Mouse (Mus musculus) thymus, postnatal 14 days (tissue): Measurements from ENCODE around the gene Plekha5.

Experiments
- DNase-seq: peaks from one replicate; pipeline ENCODE4 v3.0.0; 2021

Gene Plekha5

DNA sequence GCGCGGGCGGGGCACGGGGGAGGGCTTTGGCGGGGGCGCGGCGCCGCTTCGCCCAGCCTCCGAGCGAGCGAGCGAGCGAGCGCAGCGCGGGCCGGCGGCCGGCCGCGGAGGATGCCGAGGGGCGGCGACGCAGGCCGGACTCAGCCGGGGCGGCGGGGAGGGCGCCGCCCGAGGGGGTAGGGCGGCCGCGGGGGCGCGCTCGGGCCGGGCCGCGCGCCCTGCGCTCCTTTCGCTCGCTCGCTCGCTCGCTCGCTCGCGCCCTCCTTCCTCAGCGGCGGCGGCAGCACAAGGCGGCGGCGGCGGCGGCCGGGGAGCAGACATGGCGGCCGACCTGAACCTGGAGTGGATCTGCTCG is at the start of gene Plekha5:
Plekha5 (plus strand) TSS at position 209 of the 355 bp plus-strand sequence.
- peak; percentile 76 for DNase-seq

DNA sequence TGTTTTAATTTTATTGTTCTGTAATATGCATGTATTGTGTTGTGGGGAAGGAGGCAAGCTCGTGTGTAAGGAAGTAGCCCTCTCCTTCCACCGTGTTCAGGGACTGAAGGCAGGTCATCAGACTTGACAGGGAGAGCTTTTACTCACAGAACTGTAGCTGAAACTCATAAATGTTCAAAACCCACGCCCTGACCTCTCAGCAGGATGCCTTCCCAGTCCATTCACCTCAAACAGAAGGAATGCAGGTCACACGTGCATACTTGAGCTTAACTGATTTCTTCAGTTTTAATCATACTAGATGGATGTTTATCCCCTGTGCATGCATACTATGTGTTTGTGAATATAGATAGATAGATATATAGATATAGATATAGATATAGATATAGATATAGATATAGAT is 48.2 kb upstream of the Plekha5 start:
- no peak for DNase-seq

DNA sequence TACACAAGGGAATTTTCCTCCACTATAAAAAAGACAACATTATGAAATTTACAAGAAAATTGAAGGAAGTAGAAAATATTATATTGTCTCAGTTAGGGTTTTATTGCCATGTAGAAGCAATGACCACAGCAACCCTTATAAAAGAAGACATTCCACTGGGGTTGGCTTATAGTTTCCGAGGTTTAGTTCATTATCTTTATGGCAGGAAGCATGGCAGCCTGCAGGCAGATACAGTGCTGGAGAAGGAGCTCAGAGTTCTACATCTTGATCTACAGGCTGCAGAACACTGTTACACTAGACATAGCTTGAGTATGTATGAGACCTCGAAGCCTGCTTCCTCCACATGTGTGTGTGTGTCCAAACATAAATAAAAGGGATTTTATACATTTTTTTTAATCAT is 43.3 kb upstream of the Plekha5 start:
- no peak for DNase-seq

DNA sequence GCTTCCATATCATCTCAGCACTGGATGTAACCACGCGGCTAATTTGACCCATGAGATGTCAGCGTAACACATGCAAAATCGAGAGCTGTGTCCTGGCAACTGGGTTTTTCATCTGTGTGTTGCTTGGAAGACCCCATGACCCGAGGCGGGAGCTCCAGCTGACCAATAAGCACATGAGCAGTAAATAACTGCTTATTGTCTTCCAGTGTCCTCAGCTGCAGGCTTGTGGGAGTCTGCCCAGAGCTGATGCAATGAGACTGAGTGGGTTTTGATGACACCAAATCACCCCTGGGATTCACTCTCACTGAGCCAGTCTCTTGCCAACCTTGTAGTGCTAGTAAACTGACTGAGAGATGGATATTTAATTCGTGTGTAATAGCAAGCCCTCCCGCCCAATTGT is 42.7 kb upstream of the Plekha5 start:
- no peak for DNase-seq

DNA sequence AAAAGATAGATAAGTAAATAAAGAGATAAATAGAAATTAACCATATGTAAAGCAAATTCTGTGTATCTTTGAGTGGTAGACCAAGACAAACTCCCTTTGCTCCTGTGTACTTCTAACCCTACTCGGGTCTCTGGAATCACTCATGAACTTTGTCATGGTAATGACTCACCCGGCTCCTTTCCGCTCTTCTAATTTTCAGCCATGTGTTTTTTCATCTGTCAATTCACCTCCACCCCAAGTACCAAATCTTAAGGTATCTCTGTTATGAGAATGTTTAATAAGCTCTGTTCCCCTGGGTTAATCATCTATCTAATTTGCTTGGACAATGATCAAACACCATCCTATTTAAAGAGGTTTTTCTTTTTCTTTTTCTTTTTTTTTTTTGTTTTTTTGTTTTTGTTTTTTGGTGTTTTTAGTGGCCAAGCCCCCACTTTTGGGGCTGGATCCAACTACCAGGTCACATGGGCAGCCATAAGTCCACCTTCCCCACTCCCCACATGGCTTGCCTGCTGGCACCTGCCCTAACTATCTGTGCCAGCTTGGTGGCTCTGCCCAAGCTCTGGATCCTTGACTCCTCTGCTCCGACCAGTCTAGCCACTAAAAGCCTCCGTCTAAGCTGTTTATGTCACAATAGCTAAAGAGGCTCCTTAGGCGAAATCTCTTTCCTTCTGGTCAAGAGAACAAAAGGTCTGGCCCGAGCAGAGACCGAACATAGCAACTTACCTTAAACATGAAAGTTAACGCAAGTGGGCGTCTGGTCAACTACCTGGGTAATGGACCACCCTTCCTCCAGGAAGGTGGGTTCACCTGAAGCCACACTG is 40.1 kb upstream of the Plekha5 start:
- DNase-seq = no peak

DNA sequence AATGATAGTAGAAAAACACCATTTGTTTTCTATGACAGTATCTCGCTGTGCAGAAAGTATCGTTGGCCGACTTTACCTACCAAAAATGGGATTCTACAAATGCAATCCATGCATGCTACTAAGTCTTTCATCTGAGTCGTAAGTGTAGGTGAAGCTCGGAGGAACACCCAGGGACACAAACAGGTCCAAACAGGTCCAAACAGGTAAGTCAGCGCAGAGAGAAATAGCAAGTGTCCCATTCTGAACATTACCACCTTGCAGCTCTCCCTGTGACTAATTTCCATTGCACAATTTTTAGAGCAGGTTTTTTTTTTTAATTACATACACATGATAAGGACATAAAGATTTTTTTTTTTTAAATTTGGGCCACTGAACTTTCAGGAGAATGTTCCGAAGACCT is 27.2 kb upstream of the Plekha5 start:
- no peak for DNase-seq

DNA sequence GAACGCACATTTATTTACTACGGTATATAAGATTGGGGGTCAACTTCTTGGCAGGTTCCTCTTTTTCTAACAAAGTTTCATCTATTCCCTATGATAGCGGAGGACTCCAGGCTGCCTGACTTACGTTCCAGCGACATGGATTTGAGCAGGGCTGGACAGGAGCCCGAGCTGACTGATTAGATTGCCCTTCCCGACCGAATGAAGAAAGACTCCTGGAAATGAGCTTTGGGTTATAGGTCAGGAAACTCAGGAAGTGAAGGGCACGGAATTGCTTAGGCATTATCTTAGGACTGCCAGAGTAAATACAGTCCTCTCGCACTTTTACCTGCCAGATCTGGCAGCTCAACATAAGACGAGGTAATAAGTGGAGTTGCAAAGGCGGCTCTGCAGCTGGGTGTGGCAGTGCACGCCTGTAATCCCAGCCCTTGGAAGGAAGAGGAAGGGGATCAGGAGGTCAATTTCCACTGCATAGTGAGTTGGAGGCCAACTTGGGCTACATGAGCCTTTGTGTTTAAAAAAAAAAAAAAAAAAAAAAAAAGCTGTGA is 21.0 kb upstream of the Plekha5 start:
- no peak for DNase-seq

DNA sequence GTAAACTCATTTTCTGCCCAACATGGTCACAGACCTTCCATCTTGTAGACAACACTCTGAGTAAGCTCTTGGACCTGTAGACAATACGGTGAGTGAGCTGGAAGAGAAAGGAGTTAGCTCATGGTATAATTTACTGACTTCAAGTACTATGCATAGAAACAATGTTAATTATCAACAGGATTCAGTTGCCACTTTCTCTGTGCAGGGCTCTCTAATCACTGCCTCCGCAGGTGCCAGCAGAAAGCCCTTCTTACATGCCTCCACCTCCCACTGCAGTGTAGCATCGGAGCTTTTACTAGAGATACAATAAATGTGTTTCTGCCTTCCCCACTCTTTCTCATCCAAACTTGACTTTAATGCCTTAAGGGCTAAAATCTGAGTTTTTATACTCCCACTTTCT is 11.9 kb upstream of the Plekha5 start:
- DNase-seq = no peak

DNA sequence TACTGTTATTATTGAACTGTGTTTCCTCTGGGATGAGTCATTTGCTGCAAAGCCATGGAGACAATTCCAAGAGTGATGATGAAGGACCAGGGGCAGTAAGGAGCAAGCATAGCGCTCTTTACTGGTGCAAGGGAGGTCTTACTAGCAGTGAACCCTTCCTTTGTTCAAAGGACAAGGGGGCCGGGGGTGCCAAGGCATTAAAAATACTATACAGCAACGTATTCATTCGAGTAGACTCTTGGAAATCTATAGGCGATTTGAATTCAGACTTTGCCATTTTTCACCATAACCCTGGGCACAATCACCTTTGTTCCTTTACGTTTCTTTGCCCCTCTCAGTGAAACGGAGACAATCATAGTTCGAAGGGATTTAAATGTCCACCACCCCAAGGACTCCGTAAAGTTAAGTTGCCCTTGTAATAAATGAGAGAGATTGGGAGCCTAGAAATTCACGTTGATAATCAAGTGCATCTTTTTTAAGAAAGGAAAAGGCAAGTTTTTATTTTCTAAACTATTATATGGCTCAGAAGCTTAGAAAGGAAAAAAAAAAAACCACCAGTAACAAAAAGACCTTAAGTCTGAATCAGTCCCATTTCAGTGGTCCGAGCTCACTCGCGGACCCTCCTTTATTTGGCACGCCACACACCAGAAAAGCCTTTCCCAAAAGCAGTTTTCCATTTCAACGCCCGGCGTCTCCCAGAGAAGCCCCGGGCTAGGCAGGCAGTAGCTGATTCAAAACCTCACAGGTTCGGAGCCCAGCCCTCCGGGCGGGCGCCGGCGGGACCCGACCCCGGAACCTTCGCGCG is 611 bp upstream of the Plekha5 start:
- no peak for DNase-seq

DNA sequence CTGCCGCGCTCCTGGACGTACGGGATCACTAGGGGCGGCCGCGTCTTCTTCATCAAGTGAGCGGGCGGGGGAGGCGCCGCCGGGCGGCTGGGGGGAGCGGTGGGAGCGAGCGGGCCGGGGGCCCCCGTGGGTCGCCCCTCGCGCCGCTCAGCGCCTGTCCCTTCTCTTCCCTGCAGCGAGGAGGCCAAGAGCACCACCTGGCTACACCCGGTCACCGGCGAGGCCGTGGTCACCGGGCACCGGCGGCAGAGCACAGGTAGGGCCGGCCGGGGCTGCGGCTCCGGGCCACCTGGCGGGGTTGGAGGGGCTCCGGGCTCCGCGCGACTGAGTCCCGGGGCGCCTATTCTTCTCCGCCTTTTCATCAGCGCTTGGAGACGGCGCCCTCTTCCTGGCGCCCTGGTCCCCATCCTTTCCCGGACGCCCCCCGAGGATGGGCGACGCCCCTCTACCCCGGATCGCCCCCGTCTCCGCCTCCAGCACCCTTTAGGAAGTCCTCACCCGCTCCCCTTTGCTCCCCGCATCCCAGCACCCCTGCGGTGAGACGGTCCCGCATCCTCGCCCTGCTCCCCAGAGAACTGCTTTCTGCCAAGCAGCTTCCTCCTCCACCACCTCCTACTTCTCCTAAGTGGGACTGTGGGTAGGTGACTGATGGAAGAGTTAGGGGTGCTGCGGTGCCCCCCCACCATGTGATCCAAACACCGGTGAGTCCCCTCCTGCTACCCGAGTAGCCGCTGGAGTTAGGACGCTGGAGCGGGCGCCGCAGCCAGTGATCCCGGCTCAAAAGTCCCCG is 542 bp downstream of the Plekha5 start:
- DNase-seq = peak; percentile 63

DNA sequence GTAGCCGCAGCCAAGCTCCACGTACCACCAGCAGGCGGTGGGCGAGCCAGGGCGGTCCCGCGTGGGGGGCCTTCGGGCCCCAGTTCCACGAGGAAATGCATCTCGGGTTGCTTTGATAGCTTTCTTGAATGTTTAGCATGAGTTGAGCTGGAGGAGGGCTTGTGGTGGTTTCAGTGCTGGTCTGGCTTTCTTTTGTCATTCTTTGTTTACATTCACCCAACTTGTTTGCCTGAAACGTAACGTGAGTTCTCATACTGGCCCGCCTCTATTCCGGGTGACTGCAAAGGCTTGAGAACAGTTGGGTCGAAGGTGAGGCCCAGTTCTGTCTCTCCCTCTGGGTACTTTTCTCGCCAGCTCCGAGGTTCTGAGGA is 1.1 kb downstream of the Plekha5 start:
- peak; percentile 51 for DNase-seq

DNA sequence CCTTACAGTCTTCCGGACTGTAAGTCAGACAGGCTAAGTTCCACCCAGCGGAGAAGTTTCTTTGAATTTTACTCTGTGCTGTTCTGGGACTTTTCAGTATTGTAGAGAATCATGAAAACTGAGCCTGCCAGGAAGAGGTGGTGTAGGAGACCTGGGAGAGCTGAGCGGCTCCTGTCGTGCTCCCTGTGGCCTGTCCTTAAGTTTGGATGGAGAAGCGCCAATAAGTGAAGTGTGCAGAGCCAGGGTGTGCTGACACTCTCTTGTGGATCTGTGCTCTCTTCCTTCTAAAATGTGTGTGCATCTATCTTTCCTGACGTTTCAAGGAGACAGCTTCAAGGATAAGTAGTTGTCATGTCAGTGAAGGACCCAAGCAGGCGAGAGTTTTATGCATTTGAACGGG is 5.4 kb downstream of the Plekha5 start:
- DNase-seq = no peak

DNA sequence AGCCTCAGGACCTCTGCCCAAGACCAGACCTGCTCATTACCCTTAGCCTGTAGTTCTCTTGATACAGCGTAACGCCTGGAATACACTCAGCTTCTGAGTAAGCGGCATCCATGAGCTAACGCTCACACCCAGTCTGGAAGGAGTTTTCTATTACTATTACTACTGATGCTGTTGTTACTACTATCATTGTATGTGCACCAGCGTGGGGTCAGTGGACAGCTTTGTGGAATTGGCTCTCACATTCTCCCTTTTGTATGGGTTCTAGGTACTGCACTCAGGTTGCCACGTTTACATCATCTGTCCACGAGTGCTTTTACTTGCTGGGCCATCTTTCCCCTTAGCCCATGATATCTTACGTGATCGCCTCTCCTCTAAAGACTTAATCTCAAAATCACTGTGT is 8.5 kb downstream of the Plekha5 start:
- no peak for DNase-seq

DNA sequence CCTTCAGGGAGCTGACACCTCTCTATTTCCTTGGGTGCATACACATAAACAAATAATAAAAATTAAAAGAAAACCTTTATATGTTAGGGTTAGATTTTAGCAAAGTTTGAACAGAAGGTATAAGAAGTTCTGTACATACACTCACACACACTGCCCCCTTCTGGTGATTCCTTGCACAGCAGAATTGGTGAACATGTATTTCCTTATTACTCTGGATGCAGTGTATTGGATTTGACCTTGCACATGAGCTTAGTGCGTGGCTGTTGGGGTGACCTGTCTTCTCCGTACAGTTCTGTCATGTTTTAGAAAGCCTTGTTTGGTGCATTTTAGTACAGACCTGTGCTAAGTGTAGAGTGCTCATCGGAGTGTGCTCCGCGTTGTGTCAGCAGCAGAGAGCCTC is 19.5 kb downstream of the Plekha5 start:
- peak; percentile 57 for DNase-seq

DNA sequence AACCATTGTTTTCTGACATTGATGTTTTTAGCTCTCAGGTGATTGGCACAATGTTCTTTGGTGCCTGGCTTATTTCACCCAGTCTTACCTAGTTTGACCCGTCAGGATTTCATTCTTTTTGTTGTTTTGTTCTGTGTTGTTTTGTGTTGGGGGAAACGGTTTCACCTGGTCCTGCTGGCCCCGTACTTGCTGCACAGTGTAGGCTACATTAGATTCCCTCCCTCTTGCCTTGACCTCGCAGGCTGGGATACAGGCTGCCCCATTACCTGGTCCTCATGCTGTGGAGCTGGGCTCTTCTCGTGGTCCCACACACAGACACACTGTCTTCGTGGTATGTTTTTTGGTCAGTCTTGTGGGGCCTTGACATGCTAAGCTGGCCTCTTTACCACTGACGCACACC is 20.3 kb downstream of the Plekha5 start:
- DNase-seq = no peak

DNA sequence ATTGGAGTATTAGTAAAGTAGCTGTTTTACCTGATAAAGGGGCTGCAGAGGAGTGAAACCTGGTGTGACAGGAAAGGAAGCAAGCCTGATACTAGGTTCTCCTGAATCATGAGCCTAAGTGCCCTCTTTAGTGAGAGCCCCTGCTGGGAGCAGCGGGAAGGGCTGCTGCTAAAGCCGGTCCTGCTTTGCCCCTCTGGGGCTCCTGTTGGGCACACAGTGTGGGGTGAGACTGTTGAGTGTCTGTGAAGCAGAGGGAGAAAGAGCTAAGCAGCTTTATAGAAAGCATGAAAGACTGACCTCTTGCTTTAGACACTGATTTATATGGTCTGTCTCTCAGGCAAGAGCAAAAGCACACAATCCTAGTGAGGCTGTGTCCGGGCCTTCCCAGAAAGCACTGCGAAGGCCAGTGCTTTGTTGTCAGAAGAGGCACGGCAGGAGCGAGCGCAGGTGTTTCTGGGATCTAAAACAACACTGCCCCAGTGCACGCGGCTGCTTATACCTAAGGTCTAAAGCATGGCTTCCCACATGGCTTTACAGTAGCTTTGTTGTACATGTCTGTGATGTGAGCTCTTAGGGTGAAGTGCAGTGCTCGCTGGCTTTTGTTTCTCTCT is 21.1 kb downstream of the Plekha5 start:
- DNase-seq = no peak

DNA sequence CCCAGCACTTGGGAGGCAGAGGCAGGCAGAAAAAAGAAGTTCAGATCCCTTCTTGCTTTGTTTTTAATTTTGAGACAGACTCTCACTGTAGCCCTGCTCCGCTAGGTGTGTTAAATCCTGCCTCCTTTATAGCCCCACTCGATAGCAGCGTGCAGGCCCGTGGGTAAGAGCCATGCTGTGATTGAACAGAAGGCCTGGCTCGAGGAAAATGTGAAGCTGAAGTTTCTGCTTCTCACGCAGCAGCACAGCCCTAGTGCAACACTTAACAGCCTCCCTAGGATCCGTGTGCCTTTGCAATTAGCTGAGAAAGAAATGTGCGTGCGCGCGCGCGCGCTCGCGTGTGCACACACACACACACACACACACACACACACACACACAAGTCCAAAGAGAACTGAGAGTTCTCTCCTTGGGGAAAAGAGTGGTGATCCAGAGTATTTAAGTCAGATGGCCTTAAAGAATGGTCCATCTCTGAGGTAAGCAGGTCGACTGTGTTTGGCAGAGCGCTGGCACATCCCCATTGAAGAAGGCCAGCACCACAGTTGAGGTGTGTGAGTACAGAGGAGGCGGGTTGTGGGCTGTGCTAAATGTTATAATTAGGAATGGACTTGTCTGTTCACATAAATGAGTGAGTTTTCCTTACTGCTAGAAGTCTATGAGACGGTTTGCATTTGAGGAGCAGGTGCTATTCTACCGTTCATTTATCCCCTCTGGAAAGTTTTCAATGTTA is 24.3 kb downstream of the Plekha5 start:
- no peak for DNase-seq

DNA sequence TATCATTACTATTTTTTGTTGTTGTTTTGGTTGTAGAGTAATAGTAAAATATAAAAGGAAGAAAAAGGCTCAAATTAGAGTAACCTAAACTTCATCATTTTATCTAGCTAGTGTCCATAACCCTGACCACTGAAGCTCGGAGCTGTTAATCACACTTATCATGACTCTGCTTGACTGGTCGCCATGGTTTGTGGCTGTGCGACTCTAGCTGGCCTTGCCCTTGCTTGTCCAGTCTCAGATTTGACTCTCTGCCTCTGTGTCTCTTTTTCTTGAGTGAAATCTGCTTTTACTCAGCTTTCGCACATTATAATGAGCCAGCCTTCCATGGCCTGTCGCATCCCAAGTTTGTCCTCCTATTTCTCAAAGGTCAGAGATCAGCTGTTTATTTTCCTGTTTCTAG is 26.8 kb downstream of the Plekha5 start:
- DNase-seq = no peak

DNA sequence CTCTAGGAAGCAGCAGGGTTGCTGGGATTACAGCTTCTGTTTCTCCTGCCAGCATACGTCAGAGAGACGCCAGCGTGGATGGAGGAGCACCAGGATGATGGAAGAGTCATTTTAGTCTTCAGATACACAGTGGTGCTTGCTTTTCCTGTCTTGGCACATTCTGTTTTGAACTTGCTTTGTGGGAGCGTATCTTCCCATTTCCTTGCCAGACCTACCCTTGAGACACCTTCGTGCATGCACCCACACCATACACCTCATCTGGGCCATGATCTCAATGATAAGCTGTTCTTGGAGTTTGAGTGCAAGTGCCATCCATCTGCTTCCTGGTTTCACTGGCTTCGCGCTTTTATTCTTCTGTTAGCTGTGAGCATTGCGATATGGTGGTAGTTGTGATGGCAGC is 28.9 kb downstream of the Plekha5 start:
- no peak for DNase-seq

DNA sequence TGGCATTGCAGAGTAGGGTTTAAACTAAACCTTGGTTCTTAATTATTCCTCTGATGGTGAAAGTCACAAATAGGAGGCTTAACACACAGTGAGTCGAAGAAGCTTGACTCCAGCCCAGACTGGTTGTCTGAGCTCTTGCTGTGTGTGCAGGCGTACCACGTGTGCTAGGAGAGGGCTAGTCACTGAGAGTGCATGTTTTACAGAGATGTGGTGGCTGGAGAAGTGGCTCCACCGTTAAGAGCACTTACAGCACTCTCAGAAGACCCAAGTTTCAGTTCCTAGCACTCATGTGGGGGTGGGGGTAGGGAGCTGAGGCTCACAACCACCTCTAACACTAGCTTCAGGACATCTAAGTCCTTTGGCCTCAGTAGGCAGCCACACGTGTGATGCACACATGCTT is 29.6 kb downstream of the Plekha5 start:
- DNase-seq = no peak

DNA sequence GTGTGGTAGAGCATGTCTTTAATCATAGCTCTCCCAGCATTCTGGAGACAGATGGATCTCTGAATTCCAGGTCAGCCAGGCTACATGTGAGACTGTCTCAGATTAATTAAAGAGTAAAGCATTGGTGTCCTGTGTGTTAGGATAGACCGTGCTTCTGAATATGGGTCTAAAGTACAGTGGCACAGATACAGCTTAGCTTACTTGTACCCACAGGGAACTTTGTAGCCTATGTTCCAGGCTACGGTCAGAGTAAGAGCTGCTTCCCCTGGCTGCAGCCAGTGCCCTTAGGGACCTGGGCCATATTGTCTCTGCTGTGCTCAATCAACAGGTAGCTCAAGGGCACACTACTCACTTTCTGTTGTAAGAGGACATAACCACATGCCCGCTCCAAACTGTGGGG is 30.5 kb downstream of the Plekha5 start:
- DNase-seq = no peak

DNA sequence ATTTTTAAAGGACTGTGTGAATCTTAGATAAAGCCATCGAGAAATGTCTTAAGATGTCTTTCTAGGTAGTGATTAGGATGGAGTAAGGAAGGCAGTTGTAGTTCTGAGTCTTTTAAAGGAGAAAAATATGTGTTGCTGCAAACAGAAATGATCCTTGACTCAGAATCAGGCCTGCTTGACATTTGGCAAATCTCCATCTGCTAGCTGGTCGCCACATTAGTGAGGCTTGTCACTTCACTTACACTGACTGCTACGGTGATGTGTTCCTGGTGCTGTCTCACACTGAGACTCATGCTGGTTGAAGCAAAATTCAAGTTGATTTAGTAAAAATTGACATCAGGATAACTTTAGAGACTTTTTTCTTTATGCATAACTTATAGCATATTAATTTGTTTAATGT is 32.0 kb downstream of the Plekha5 start:
- DNase-seq = no peak
